In genomic region chr6:82855401-82855800, GRCm38 (mm10) we compare ENCODE assay signal across 19 mouse cellular contexts.
DNase-seq lines count a peak whose midpoint lies in the region; ATAC-seq and TF ChIP-seq lines count a peak whose summit lies in the region.
"Had no signal": no experiment of that assay in that cellular context is flagged by ENCODE, and none has a peak within 500 bp of the region (broad histone marks: within the 10 kb centered on the region; RNA-seq: fewer than 3 reads in every experiment).

No protein-coding gene starts in this region.

- no peak for TF ChIP-seq CTCF in E14TG2a.4 (conservative IDR thresholded peaks at IDR 0.05; ENCODE audit: low read length)

- H3K27me3 ChIP-seq in E14TG2a.4 (ENCODE audit: insufficient read depth, low read length): no peaks in the 10 kb centered on the region
- no peaks in the 10 kb centered on the region for H3K27me3 ChIP-seq in liver, embryonic 11.5 days (replicated peaks; ENCODE audit: control insufficient read depth, insufficient read depth, low read length)
- H3K27me3 ChIP-seq: embryonic facial prominence, embryonic 12.5 days; hindbrain, embryonic 15.5 days; kidney, embryonic 15.5 days; liver, embryonic 13.5 days; neural tube, embryonic 13.5 days; Patski had no signal

- peak; percentile 47 to 67 for DNase-seq in heart, adult 18-20 months
- DNase-seq in heart, postnatal 25 days (ENCODE audit: low spot score): no peak
- peak; percentile 18 to 25 for DNase-seq in heart, postnatal 36 days
- no peak for DNase-seq in liver, embryonic 11.5 days (ENCODE audit: low spot score)
- no peak for DNase-seq in right cerebral cortex, postnatal 25 days
- DNase-seq: cerebellum, adult 11-12 months; left cerebral cortex, postnatal 4 days; liver, embryonic 13.5 days; right cerebral cortex, postnatal 4 days; thymus, postnatal 36 days had no signal

- peak overlapping the region; percentile 88 for H3K27ac ChIP-seq in brown adipose tissue, adult 24 weeks (replicated peaks; ENCODE audit: low read depth, low read length)
- no peak overlapping the region for H3K27ac ChIP-seq in liver, embryonic 11.5 days (ENCODE audit: low read depth, low read length)
- H3K27ac ChIP-seq: embryonic facial prominence, embryonic 12.5 days; hindbrain, embryonic 15.5 days; kidney, embryonic 15.5 days; liver, embryonic 13.5 days; neural tube, embryonic 13.5 days had no signal

- H3K36me3 ChIP-seq in E14TG2a.4 (ENCODE audit: insufficient read depth, low read length): no peaks in the 10 kb centered on the region
- H3K36me3 ChIP-seq in liver, embryonic 11.5 days (ENCODE audit: control insufficient read depth, insufficient read depth, low read length): no peaks in the 10 kb centered on the region
- H3K36me3 ChIP-seq: embryonic facial prominence, embryonic 12.5 days; hindbrain, embryonic 15.5 days; kidney, embryonic 15.5 days; liver, embryonic 13.5 days; neural tube, embryonic 13.5 days had no signal

- intact Hi-C loops in heart, postnatal 25 days (cut with DNase I): loop anchor here (10.0 kb wide), 1 partner anchor 111 kb away; no protein-coding TSS in a partner anchor
- intact Hi-C loops in heart, postnatal 36 days (cut with DNase I): no loop called here

- no peak overlapping the region for H3K9ac ChIP-seq in liver, embryonic 11.5 days (ENCODE audit: low read depth, low read length)
- H3K9ac ChIP-seq: embryonic facial prominence, embryonic 12.5 days; hindbrain, embryonic 15.5 days; kidney, embryonic 15.5 days; liver, embryonic 13.5 days; neural tube, embryonic 13.5 days had no signal

- WGBS in liver, embryonic 11.5 days: 73% methylated on average over 7 of the region's 7 CpGs

- ATAC-seq in liver, embryonic 11.5 days (replicated peaks; ENCODE audit: low FRiP score): no peak
- ATAC-seq: forebrain, embryonic 16.5 days; Patski had no signal

- H3K4me3 ChIP-seq in E14TG2a.4 (replicated peaks; ENCODE audit: low read length): peak overlapping the region; percentile 20; the same call in 1 of the 2 replicates
- no peak overlapping the region for H3K4me3 ChIP-seq in brown adipose tissue, adult 24 weeks (ENCODE audit: insufficient read depth, low read depth, low read length)
- H3K4me3 ChIP-seq in liver, embryonic 11.5 days (ENCODE audit: low read depth, low read length): no peak overlapping the region
- H3K4me3 ChIP-seq: embryonic facial prominence, embryonic 12.5 days; hindbrain, embryonic 15.5 days; kidney, embryonic 15.5 days; liver, embryonic 13.5 days; neural tube, embryonic 13.5 days had no signal

- H3K4me1 ChIP-seq in E14TG2a.4 (replicated peaks; ENCODE audit: low read depth, low read length): peaks cover 31% of the 10 kb centered on the region
- H3K4me1 ChIP-seq in brown adipose tissue, adult 24 weeks (ENCODE audit: control insufficient read depth, insufficient read depth, insufficient read length, low read length): peaks cover 9% of the 10 kb centered on the region
- no peaks in the 10 kb centered on the region for H3K4me1 ChIP-seq in liver, embryonic 11.5 days (replicated peaks; ENCODE audit: control insufficient read depth, insufficient read depth, low read length)
- H3K4me1 ChIP-seq: embryonic facial prominence, embryonic 12.5 days; hindbrain, embryonic 15.5 days; kidney, embryonic 15.5 days; liver, embryonic 13.5 days; neural tube, embryonic 13.5 days had no signal

- H3K9me3 ChIP-seq in E14TG2a.4 (ENCODE audit: low read length): no peaks in the 10 kb centered on the region
- H3K9me3 ChIP-seq in liver, embryonic 11.5 days (ENCODE audit: control insufficient read depth, low read length): no peaks in the 10 kb centered on the region
- H3K9me3 ChIP-seq: embryonic facial prominence, embryonic 12.5 days; hindbrain, embryonic 15.5 days; kidney, embryonic 15.5 days; liver, embryonic 13.5 days; neural tube, embryonic 13.5 days had no signal

- H3K4me2 ChIP-seq in liver, embryonic 11.5 days: no peak overlapping the region
- H3K4me2 ChIP-seq: embryonic facial prominence, embryonic 12.5 days; hindbrain, embryonic 15.5 days; kidney, embryonic 15.5 days; liver, embryonic 13.5 days; midbrain, embryonic 11.5 days; neural tube, embryonic 13.5 days had no signal

Comparison
In these comparisons a context has a peak if more than half of its experiments do, and no peak if none do; other contexts are left out.
1. DNase-seq: peak in heart, adult 18-20 months (2 of 2) and heart, postnatal 36 days (2 of 2); none in heart, postnatal 25 days (single experiment), liver, embryonic 11.5 days (single experiment) and right cerebral cortex, postnatal 25 days (single experiment).